Mouse (Mus musculus): ENCODE data around the gene Kcnk2. TPM values are rescaled to one million over a fixed set of nuclear protein-coding genes. Genes with fewer than 3 reads are reported as not detected.
"Not testable (repeated sequence)": the region's sequence is repeated elsewhere in the genome, so short reads cannot be mapped to it uniquely, and the experiment has no call there.

Kcnk2 gene
- polyA plus RNA-seq, 1 experiment = not detected

DNA sequence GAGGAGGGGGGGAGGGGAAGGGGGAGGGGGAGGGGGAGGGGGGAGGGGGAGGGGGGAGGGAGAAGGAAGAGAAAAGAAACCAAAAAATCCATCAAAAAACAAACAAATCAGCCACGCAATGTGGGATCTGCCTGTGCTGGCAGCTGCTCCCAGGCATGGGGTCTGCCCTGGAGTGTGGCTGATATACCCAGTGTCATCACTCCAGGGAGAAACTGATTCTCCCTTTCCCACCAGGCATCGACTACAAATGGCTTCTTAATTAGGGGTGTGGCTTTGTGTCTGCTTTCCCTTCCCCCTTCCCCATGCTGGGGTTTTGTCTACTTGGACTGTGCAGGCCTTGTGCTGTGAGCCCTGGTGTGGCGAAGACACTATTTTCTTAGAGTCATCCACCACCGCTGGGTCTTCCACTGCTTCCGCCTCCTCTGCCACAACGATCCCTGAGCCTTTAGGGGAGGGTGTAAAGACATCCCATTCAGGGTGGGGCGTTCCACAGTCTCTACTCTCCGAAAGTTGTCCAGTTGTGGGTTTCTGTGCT is 97.0 kb downstream of the Kcnk2 start:
- H3K27ac ChIP-seq (ENCODE audit: insufficient read depth, low read depth, low read length) = no peak overlapping the region
- H3K4me3 ChIP-seq (ENCODE audit: insufficient read depth, low read length) = no peak overlapping the region
- TF ChIP-seq POLR2A (IDR thresholded peaks at IDR 0.05; ENCODE audit: borderline replicate concordance, low read depth, low read length) (no peak), CTCF (IDR thresholded peaks at IDR 0.05; ENCODE audit: low read depth, low read length) (no peak)
- no peaks in the 10 kb centered on the region for H3K4me1 ChIP-seq (ENCODE audit: control insufficient read depth, insufficient read depth, low read length)

DNA sequence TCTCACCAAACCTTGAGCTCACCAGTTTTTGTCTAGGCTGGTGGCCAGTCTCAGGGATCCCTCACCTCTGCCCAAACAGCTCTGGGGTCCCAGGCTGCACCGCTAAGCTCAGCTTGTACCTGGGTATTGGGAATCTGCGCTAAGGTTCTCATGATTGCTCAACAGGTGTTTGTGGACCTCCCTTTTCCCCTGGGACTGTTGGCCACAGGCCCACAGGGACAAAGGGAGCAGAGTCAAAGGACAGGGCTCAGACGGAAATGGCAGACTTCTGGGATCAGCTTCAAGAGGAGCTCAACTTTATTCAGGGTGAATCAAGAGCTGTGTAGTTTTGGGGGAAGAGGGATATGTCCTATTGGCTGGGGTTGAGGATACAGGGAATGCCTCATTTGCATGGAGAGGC is 99.1 kb downstream of the Kcnk2 start:
- TF ChIP-seq CTCF (IDR thresholded peaks at IDR 0.05; ENCODE audit: low read depth, low read length) = no peak
- no peak for TF ChIP-seq POLR2A (IDR thresholded peaks at IDR 0.05; ENCODE audit: borderline replicate concordance, low read depth, low read length)
- Histone ChIP-seq H3K4me3 (ENCODE audit: insufficient read depth, low read length) (no peak overlapping the region), H3K4me1 (ENCODE audit: control insufficient read depth, insufficient read depth, low read length) (no peaks in the 10 kb centered on the region), H3K27ac (ENCODE audit: insufficient read depth, low read depth, low read length) (no peak overlapping the region)

GRCm38 (mm10) chr1:189293679-189294406 is 108.2 kb downstream of the Kcnk2 start:
- H3K27ac ChIP-seq (ENCODE audit: insufficient read depth, low read depth, low read length) = no peak overlapping the region
- no peak overlapping the region for H3K4me3 ChIP-seq (ENCODE audit: insufficient read depth, low read length)
- no peak for TF ChIP-seq POLR2A (IDR thresholded peaks at IDR 0.05; ENCODE audit: borderline replicate concordance, low read depth, low read length)
- no peak for TF ChIP-seq CTCF (IDR thresholded peaks at IDR 0.05; ENCODE audit: low read depth, low read length)
- H3K4me1 ChIP-seq (ENCODE audit: control insufficient read depth, insufficient read depth, low read length) = no peaks in the 10 kb centered on the region

DNA sequence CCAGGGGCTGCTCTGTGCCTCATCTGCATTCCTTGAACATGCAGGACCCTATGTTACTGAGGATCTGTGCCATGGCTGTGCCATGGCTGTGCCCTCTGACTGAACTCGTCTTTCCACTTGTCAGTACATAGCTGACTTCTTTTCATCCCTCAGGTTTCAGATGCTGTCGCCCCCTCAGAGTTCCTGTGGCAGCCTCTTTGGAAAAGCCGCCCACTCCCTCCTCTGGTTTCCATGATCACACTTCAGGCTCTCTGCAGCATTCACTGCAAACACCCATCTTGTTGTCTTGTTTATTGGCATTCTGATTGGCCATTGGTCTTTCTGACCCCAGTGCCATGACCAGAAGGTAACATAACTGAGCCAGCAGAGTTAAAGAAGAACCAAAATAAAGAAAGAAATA is 111.2 kb downstream of the Kcnk2 start:
- TF ChIP-seq CTCF (IDR thresholded peaks at IDR 0.05; ENCODE audit: low read depth, low read length) = no peak
- no peak for TF ChIP-seq POLR2A (IDR thresholded peaks at IDR 0.05; ENCODE audit: borderline replicate concordance, low read depth, low read length)
- Histone ChIP-seq H3K27ac (ENCODE audit: insufficient read depth, low read depth, low read length) (no peak overlapping the region), H3K4me1 (ENCODE audit: control insufficient read depth, insufficient read depth, low read length) (no peaks in the 10 kb centered on the region), H3K4me3 (ENCODE audit: insufficient read depth, low read length) (no peak overlapping the region)

DNA sequence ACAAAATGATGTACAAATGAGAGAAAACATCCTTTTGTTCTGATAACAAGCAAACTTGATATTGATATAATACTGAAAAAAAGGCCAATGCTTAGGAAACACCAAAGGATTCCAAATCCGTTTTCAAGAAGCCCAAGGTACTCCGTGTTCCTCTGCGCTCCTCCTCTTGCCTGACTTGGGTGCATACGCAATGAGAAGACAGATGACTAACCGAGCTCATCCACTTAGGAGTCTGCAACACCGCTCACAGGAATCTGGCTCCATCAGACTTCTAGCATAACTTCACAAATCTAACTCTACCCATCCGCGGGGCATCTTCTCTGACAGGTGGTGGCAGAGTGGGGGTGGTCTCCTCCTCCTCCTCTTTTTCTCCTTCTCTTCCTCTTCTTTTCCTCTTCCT is 113.1 kb downstream of the Kcnk2 start:
- H3K4me1 ChIP-seq (ENCODE audit: control insufficient read depth, insufficient read depth, low read length) = no peaks in the 10 kb centered on the region
- no peak overlapping the region for H3K27ac ChIP-seq (ENCODE audit: insufficient read depth, low read depth, low read length)
- no peak overlapping the region for H3K4me3 ChIP-seq (ENCODE audit: insufficient read depth, low read length)
- TF ChIP-seq POLR2A (IDR thresholded peaks at IDR 0.05; ENCODE audit: borderline replicate concordance, low read depth, low read length) = no peak
- TF ChIP-seq CTCF (IDR thresholded peaks at IDR 0.05; ENCODE audit: low read depth, low read length) = no peak

GRCm38 (mm10) chr1:189272281-189272680 is 129.8 kb downstream of the Kcnk2 start:
- TF ChIP-seq CTCF (IDR thresholded peaks at IDR 0.05; ENCODE audit: low read depth, low read length) (no peak), POLR2A (IDR thresholded peaks at IDR 0.05; ENCODE audit: borderline replicate concordance, low read depth, low read length) (no peak)
- Histone ChIP-seq H3K27ac (ENCODE audit: insufficient read depth, low read depth, low read length) (no peak overlapping the region), H3K4me1 (ENCODE audit: control insufficient read depth, insufficient read depth, low read length) (no peaks in the 10 kb centered on the region), H3K4me3 (ENCODE audit: insufficient read depth, low read length) (no peak overlapping the region)

DNA sequence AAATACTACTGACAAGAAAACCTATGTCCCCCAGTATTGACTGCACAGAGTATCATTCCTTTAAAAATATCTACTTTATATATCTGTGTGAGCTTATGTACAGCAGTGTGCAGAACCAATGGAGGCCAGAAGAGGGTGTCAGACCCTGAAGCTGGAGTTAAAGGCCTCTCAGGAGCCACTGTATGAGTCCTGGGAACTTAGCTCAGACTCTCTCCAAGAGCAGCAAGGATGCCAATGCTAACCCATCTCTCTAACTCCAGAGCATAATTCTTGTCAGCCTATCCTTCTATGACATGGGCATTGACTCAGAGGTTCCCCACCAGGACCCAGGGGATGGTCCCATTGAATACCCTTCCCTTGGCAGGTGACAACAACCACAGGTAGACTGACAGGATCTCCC is 148.4 kb downstream of the Kcnk2 start:
- no peak overlapping the region for H3K4me3 ChIP-seq (ENCODE audit: insufficient read depth, low read length)
- H3K27ac ChIP-seq (ENCODE audit: insufficient read depth, low read depth, low read length) = no peak overlapping the region
- H3K4me1 ChIP-seq (ENCODE audit: control insufficient read depth, insufficient read depth, low read length) = no peaks in the 10 kb centered on the region
- TF ChIP-seq CTCF (IDR thresholded peaks at IDR 0.05; ENCODE audit: low read depth, low read length) = no peak
- no peak for TF ChIP-seq POLR2A (IDR thresholded peaks at IDR 0.05; ENCODE audit: borderline replicate concordance, low read depth, low read length)

DNA sequence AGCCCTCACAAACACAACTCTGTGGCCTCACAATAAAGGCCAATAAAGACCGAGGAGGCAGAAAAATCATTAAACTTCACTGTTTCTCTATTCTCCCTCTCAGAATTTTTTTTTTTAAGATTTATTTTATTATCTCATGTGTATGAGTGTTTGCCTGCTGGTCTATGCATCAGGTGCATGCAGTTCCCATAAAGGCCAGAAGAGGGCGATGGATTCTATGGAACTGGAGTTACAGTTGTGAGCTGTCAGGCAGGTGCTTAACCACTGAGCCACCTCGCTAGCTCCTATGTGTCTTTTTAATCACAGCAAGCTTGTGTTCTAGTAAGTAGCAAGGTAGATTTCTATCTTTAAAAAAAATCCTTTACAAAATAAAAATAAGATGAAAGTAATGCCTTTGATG is 148.9 kb downstream of the Kcnk2 start:
- no peaks in the 10 kb centered on the region for H3K4me1 ChIP-seq (ENCODE audit: control insufficient read depth, insufficient read depth, low read length)
- TF ChIP-seq POLR2A (IDR thresholded peaks at IDR 0.05; ENCODE audit: borderline replicate concordance, low read depth, low read length) (no peak), CTCF (IDR thresholded peaks at IDR 0.05; ENCODE audit: low read depth, low read length) (no peak)
- H3K4me3 ChIP-seq (ENCODE audit: insufficient read depth, low read length) = no peak overlapping the region
- H3K27ac ChIP-seq (ENCODE audit: insufficient read depth, low read depth, low read length) = no peak overlapping the region

DNA sequence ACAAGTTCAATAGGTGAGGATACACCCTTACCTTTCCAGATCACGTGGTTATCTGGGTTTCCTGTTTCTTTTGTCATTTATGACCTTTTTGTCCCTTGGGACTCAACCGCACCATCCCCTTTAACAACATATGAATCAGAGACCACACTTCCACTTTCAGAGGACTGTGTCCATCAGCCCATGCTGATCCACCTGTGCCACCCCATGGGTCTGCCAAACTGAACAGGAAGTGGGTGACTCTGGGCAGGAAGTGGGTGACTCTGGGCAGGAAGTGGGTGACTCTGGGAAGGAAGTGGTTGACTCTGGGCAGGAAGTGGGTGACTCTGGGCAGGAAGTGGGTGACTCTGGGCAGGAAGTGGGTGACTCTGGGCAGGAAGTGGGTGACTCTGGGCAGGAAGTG is 158.9 kb downstream of the Kcnk2 start:
- not testable (repeated sequence) for H3K27ac ChIP-seq (ENCODE audit: insufficient read depth, low read depth, low read length); H3K4me1 ChIP-seq (ENCODE audit: control insufficient read depth, insufficient read depth, low read length); H3K4me3 ChIP-seq (ENCODE audit: insufficient read depth, low read length)

DNA sequence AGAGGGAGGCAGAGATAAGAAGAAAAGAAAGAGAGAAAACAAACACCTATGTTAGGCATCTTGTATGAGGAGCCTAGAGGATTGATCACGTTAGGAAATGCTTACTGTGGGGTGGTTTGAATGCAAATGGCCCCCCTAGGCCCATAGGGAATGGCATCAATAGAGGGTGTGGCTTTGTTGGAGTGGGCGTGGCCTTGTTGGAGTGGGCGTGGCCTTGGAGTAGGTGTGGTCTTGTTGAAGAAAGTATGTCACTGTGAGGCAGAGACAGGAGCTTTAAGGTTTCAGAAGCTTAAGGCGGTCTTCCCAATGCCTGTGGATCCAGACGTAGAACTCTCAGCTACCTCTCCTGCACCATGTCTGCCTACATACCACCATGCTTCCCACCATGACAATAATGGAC is 166.8 kb downstream of the Kcnk2 start:
- H3K4me3 ChIP-seq (ENCODE audit: insufficient read depth, low read length) = no peak overlapping the region
- no peak for TF ChIP-seq CTCF (IDR thresholded peaks at IDR 0.05; ENCODE audit: low read depth, low read length)
- TF ChIP-seq POLR2A (IDR thresholded peaks at IDR 0.05; ENCODE audit: borderline replicate concordance, low read depth, low read length) = no peak
- no peak overlapping the region for H3K27ac ChIP-seq (ENCODE audit: insufficient read depth, low read depth, low read length)
- 0 out of 2 replicates have a peak, but pooled peaks cover 3% of the 10 kb centered on the region for H3K4me1 ChIP-seq (ENCODE audit: control insufficient read depth, insufficient read depth, low read length)

Data from bone marrow macrophage, adult 2 months (primary cell).